Mouse (Mus musculus) Patski (cell line): Measurements from ENCODE around the gene Prss21. TPM values are rescaled to one million over a fixed set of nuclear protein-coding genes. Genes with fewer than 3 reads are reported as not detected.
"Not testable (repeated sequence)": the region's sequence is repeated elsewhere in the genome, so short reads cannot be mapped to it uniquely, and the experiment has no call there.

Source experiments
- ATAC-seq: fragments of 100-300 bp; one replicate; pipeline ENCODE4 v1.8.0; 2021
- CTCF ChIA-PET: fragments of 350-600 bp; sonication (Branson Sonifier 250); formaldehyde crosslinking; loops from one replicate; lab custom pipeline; 2022; ENCODE audit warnings: inconsistent platforms; lab: Charles Lee
- POLR2A ChIA-PET: fragments of 350-600 bp; sonication (Branson Sonifier 250); formaldehyde crosslinking; loops from one replicate; lab custom pipeline; 2022; ENCODE audit warnings: antibody characterized with exemption, inconsistent platforms; lab: Charles Lee
- DNase-seq: peaks from one replicate; pipeline ENCODE4 v3.0.0-alpha.2; 2011; ENCODE audit warnings: low read depth, low spot score
- H3K27me3 ChIP-seq: fragments of 371-371 bp; one replicate; pipeline ENCODE4 v1.5.1; 2021
- CTCF ChIP-seq: fragments of 100-300 bp; IDR thresholded peaks from one replicate; pipeline ENCODE4 v1.5.1; 2021
- in situ Hi-C: fragments of 300-500 bp; cut with MboI; formaldehyde crosslinking; loops from 3 replicates; pipeline ENCODE4 v1.11.1; 2018; ENCODE audit warnings: low pct_unique_long_range_greater_than_20kb, mixed read lengths
- polyA plus RNA-seq: library from polyadenylated mRNA; unstranded; gene quantifications from one replicate; pipeline ENCODE4 v1.2.3, GENCODE M21; 2021

The Prss21 gene
- polyA plus RNA-seq, 1 experiment from 2014 or later, result not detected

DNA sequence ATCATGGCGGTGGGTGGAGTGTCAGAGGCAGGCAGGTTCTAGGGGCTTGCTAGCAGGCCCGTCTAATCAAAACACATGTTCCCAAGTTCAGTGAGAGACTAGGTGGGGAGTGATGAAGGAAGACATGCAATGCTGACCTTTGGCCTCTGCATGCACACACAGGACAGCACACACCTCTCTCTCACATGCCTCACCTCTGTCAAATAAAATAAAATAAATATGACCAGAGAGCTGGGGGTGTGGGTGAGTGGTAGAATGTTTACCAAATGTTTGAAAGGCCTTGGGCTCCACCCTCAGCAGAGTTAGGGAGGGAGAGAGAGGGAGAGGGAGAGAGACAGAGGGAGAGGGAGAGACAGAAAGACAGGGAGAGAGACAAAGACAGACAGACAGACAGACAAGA is 9.9 kb upstream of the Prss21 start:
- ATAC-seq (no peak), DNase-seq (no peak)
- CTCF ChIA-PET, result no interaction called here
- H3K27me3 ChIP-seq, result no peaks in the 10 kb centered on the region
- no peak for TF ChIP-seq CTCF
- in situ Hi-C loops, result no loop called here
- POLR2A ChIA-PET, result no interaction called here

DNA sequence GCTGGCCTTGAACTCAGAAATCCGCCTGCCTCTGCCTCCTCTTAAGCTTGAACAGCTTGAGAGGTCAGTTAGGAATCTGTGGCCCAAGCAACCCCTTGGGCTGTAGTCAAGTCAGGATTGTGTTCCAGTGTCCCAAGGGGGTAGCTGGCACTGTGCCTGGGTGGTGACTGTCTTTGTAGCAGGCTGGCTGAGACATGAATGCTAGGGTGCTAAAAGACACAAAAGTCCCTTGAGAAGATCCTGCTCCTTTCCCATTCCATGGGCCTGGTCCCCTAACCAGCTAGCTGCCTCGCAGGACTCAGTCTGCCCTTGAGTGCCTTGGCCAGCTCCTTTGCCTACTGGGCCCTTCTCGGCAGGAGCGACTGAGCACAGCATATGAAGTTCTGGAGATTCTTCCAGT is 4.9 kb upstream of the Prss21 start:
- no peak for TF ChIP-seq CTCF
- no peak for ATAC-seq
- in situ Hi-C loops, result no loop called here
- H3K27me3 ChIP-seq, result no peaks in the 10 kb centered on the region
- no peak for DNase-seq
- POLR2A ChIA-PET, result no interaction called here
- CTCF ChIA-PET, result no interaction called here

DNA sequence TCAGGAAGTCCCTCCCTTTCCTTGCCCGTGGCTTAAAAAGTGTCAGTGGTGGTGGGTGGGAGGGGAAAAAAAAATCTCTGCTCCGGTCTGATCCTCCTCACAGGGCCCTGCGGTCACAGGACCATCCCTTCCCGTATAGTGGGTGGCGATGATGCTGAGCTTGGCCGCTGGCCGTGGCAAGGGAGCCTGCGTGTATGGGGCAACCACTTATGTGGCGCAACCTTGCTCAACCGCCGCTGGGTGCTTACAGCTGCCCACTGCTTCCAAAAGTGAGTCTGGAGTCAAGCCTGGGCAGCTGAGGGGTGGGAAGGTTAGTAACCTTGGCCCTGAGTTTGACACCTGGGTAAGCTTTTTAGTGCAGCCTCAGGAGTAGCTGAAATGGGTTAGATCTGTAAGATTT is 657 bp downstream of the Prss21 start:
- no peak for TF ChIP-seq CTCF
- in situ Hi-C loops, result no loop called here
- POLR2A ChIA-PET, result no interaction called here
- CTCF ChIA-PET, result no interaction called here
- ATAC-seq (no peak), DNase-seq (no peak)
- H3K27me3 ChIP-seq, result no peaks in the 10 kb centered on the region

DNA sequence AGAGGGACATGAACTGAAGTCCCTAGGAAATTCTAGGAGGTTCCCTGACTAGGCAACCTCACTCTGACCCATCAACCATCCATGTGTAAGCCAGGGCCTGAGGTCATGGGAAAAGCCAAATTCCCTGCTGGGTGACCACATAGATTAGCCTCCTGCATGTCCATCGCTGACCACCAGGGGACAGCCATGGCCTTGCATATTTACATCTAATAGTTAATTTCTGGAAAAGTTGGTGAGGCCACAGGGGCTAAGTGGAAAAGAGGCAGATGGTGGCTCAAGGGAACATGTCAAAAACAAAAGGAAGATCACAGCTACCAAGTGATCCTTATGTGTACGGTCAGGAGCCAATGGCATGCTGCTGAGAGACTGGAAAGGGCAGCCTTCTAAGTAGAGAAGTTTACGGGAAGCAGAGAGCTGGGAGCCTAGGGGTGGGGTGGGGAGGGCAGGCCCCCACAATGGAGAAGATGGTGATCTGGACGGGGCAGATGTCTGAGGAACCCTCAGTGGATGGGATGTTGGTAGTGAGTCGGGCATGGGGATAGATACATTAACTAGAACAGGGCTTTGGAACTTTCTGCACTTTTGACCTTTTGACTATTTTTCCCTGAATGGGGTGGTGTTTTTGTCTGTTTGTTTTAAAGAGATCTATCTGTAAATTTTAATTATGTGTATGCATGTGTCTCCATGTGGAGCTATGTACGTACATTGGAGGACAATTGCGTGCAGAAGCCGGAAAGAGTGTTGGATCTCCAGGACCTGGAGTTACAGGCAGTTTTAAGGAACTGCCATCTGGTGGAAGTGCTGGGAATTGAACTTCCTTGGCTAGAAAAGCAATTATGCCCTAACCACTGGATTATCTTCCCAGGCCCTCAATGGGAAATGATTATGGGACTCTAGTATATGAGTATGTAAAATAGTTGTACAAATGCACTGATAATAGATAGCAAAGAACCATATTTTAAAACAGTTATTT is 6.3 kb downstream of the Prss21 start:
- POLR2A ChIA-PET, result no interaction called here
- DNase-seq, result peak; percentile 51
- no peaks in the 10 kb centered on the region for H3K27me3 ChIP-seq
- TF ChIP-seq CTCF, result peak; percentile 93
- CTCF ChIA-PET, result interaction anchor here (0.6 to 1.5 kb wide), 7 partner anchors 18 to 85 kb away, joined by 3 to 7 read pairs (median 4); partner anchors contain the start of gene Elob
- in situ Hi-C loops, result loop anchor here (5.0 kb wide), 1 partner anchor 88 kb away; no protein-coding TSS in a partner anchor
- peak; percentile 71 for ATAC-seq

DNA sequence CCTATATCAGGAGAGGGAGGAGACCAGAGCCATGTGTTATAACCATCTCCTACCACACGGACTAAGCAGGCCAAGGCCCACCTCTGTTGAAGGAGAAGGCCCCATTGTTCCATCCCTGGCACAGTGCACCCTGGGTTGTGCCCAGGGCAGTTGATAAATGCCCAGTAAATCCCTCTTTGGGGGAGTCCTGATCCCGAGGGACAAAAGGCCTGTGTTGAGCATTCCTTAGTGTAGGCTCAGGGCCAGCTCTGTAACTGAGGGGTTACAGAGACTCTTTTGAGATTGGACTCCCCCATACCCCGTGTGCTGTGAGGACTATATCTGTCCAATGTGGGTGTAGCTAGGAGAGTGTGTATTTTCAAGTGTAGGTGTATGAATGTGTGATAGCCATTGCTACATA is 8.9 kb downstream of the Prss21 start:
- ChIA-PET POLR2A (interaction anchor here (0.8 kb wide), 1 partner anchor 47 kb away, joined by 3 read pairs; the partner anchor contains the start of gene Elob), CTCF (interaction anchor here (1.2 to 2.9 kb wide), 2 partner anchors 33 to 84 kb away, joined by 4 to 10 read pairs; partner anchors contain the start of genes Prss32 and Prss41)
- no peaks in the 10 kb centered on the region for H3K27me3 ChIP-seq
- in situ Hi-C loops, result no loop called here
- ATAC-seq (no peak), DNase-seq (no peak)
- no peak for TF ChIP-seq CTCF

DNA sequence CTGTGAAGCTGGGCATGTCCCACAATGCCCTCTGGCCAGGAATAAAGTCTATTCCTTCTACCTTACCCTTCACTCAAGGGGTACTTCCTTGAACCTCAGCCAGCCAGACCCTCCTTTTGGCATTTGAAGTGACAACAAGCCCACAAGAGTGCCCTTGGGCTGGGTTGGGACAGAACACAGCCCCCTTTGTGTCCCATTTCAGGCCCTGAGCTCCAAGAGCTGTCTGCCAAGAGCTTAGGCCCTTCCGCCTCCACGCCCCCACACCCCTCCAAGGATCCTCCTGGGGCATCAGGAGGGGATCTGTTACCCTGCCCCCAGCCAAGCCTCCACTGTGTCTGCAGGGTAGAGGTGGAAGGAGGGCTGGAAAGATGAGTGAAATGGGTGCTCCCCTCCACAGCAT is 9.3 kb downstream of the Prss21 start:
- in situ Hi-C loops, result no loop called here
- no peaks in the 10 kb centered on the region for H3K27me3 ChIP-seq
- ChIA-PET POLR2A (interaction anchor here (0.8 kb wide), 1 partner anchor 48 kb away, joined by 3 read pairs; the partner anchor contains the start of gene Elob), CTCF (interaction anchor here (1.2 to 2.9 kb wide), 2 partner anchors 33 to 83 kb away, joined by 4 to 10 read pairs; partner anchors contain the start of genes Prss32 and Prss41)
- ATAC-seq (no peak), DNase-seq (no peak)
- no peak for TF ChIP-seq CTCF

DNA sequence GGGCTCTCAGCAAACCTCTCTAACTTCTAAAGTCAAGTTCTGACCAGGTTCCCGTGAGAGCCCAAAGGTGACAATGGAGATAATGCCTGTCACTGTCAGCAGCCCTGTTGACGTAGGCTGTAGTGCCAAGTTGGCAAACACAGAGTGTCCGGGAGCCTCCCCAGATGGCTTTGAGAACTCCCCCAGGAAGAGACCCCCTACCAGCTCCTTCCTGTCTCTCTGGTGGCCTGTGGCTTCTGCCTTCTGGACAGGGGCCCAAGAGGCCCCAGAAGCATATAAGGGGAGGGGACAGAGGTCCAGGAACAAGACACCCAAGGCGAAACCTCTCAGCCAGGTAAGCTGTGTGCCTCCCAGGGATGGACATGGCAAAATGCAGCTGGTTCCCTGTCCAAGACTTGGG is 12.7 kb downstream of the Prss21 start, which contains the start of the genes Dcpp1 and Dcpp2:
Gene Dcpp1 (plus strand): TSS at position 301 of the 400 bp plus-strand sequence.
Gene Dcpp2 (plus strand): TSS at position 305 of the 400 bp plus-strand sequence.
- ATAC-seq, in situ Hi-C loops, H3K27me3 ChIP-seq, CTCF ChIA-PET, POLR2A ChIA-PET, DNase-seq: not testable (repeated sequence)

DNA sequence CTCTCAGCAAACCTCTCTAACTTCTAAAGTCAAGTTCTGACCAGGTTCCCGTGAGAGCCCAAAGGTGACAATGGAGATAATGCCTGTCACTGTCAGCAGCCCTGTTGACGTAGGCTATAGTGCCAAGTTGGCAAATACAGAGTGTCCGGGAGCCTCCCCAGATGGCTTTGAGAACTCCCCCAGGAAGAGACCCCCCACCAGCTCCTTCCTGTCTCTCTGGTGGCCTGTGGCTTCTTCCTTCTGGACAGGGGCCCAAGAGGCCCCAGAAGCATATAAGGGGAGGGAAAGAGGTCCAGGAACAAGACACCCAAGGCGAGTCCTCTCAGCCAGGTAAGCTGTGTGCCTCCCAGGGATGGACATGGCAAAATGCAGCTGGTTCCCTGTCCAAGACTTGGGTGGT is 49.3 kb downstream of the Prss21 start, which contains the start of gene Dcpp3:
Gene Dcpp3 (plus strand): TSS at position 301 of the 400 bp plus-strand sequence.
- in situ Hi-C loops, DNase-seq, CTCF ChIA-PET, ATAC-seq, H3K27me3 ChIP-seq, POLR2A ChIA-PET: not testable (repeated sequence)

Other genes with a start within 250 kb of the Prss21 start
- gene Mmp25, start 222.8 kb upstream of the Prss21 start, polyA plus RNA-seq, result not detected
- 0.22 TPM for gene Bicdl2, start 207.6 kb upstream of the Prss21 start, polyA plus RNA-seq
- 261 TPM for gene Hcfc1r1, start 194.5 kb upstream of the Prss21 start, polyA plus RNA-seq
- 32.9 TPM for gene Thoc6, start 194.2 kb upstream of the Prss21 start, polyA plus RNA-seq
- gene Tnfrsf12a, start 190.6 kb upstream of the Prss21 start, polyA plus RNA-seq, result 421 TPM
- not detected for gene Cldn6, start 188.8 kb upstream of the Prss21 start, polyA plus RNA-seq
- 0.05 TPM for gene Cldn9, start 184.0 kb upstream of the Prss21 start, polyA plus RNA-seq
- not detected for gene 1520401A03Rik, start 145.3 kb upstream of the Prss21 start, polyA plus RNA-seq
- gene Pkmyt1, start 141.7 kb upstream of the Prss21 start, polyA plus RNA-seq, result 13.3 TPM
- 7.3 TPM for gene Paqr4, start 127.2 kb upstream of the Prss21 start, polyA plus RNA-seq
- not detected for gene Kremen2, start 122.2 kb upstream of the Prss21 start, polyA plus RNA-seq
- gene Flywch1, start 96.5 kb upstream of the Prss21 start, polyA plus RNA-seq, result 96.0 TPM
- 7.9 TPM for gene Flywch2, start 82.0 kb upstream of the Prss21 start, polyA plus RNA-seq
- 314 TPM for gene Srrm2, start 77.5 kb upstream of the Prss21 start, polyA plus RNA-seq
- gene Elob, start 38.9 kb upstream of the Prss21 start, polyA plus RNA-seq, result 610 TPM
- not detected for gene Prss33, start 32.0 kb upstream of the Prss21 start, polyA plus RNA-seq
- gene Prss32, start 24.2 kb upstream of the Prss21 start, polyA plus RNA-seq, result 0.45 TPM
- gene Prss41, start 23.9 kb upstream of the Prss21 start, polyA plus RNA-seq, result 0.35 TPM
- not detected for gene Dcpp1, start 12.8 kb downstream of the Prss21 start, polyA plus RNA-seq
- gene Dcpp2, start 12.8 kb downstream of the Prss21 start, polyA plus RNA-seq, result not detected
- gene Dcpp3, start 49.4 kb downstream of the Prss21 start, polyA plus RNA-seq, result not detected
- not detected for gene Sbp, start 73.6 kb downstream of the Prss21 start, polyA plus RNA-seq
- not detected for gene Sbpl, start 87.2 kb downstream of the Prss21 start, polyA plus RNA-seq
- 0.05 TPM for gene Prss30, start 112.5 kb downstream of the Prss21 start, polyA plus RNA-seq
- gene Prss22, start 130.0 kb downstream of the Prss21 start, polyA plus RNA-seq, result 0.28 TPM
- gene Prss27, start 170.1 kb downstream of the Prss21 start, polyA plus RNA-seq, result 0.28 TPM
- gene Kctd5, start 205.4 kb downstream of the Prss21 start, polyA plus RNA-seq, result 57.8 TPM